Mouse (Mus musculus) limb, embryonic 13.5 days (tissue): ENCODE measurements at regions not wholly inside any gene's neighbourhood (a gene's known extent, or its start where the extent isn't known, plus 50 kb on each side); places are given as distances from the start of the nearest gene placed in this dataset.
A peak's percentile ranks its signal among the peaks of the same experiment; 100 is the strongest.

Experiments
- ATAC-seq: fragments of 200-750 bp; cut with Nextera tagmentation; 2 replicates; pipeline ENCODE4 v1.8.0; 2017; ENCODE audit warnings: low read depth, moderate number of reproducible peaks, moderate TSS enrichment; ENCODE audit not compliant: low FRiP score
- H3K27ac ChIP-seq: fragments of 300-500 bp; sonication (generic); 2 replicates; pipeline ENCODE4 v1.5.1; 2015; ENCODE audit warnings: inconsistent platforms, mild to moderate bottlenecking, moderate library complexity
- H3K27me3 ChIP-seq: fragments of 300-500 bp; sonication (generic); 2 replicates; pipeline ENCODE4 v1.6.1; 2015; ENCODE audit warnings: mild to moderate bottlenecking, inconsistent platforms
- H3K36me3 ChIP-seq: fragments of 300-500 bp; sonication (generic); 2 replicates; pipeline ENCODE4 v1.6.1; 2015; ENCODE audit warnings: inconsistent platforms, mild to moderate bottlenecking, moderate library complexity
- H3K4me1 ChIP-seq: fragments of 300-500 bp; sonication (generic); 2 replicates; pipeline ENCODE4 v1.6.1; 2015; ENCODE audit warnings: inconsistent platforms
- H3K4me2 ChIP-seq: fragments of 300-500 bp; sonication (generic); replicated peaks from 2 replicates; pipeline ENCODE4 v1.6.1; 2015; ENCODE audit warnings: inconsistent platforms, mild to moderate bottlenecking, moderate library complexity
- H3K4me3 ChIP-seq: fragments of 300-500 bp; sonication (generic); 2 replicates; pipeline ENCODE4 v1.5.1; 2015; ENCODE audit warnings: moderate library complexity, mild to moderate bottlenecking, inconsistent platforms
- H3K9ac ChIP-seq: fragments of 300-500 bp; sonication (generic); 2 replicates; pipeline ENCODE4 v1.6.1; 2015; ENCODE audit warnings: mild to moderate bottlenecking, inconsistent platforms
- H3K9me3 ChIP-seq: fragments of 300-500 bp; sonication (generic); 2 replicates; pipeline ENCODE4 v1.6.1; 2016; ENCODE audit warnings: inconsistent platforms
- WGBS: fragments of 180-500 bp; shearing (Covaris S2); methylation state at CpG from one replicate; pipeline ENCODE4 v1.1.7; 2015; 5-methylcytosine and 5-hydroxymethylcytosine counted together

- WGBS, result 41% methylated on average over 9 of the region's 9 CpGs
- peaks cover 64% of the 10 kb centered on the region for H3K4me1 ChIP-seq
- no peak for ATAC-seq
- 0 out of 2 replicates have a peak overlapping the region, but pooled peaks have one; percentile 59 for H3K27ac ChIP-seq
- no peak overlapping the region for H3K9ac ChIP-seq
- H3K4me3 ChIP-seq, result no peak overlapping the region
- H3K27me3 ChIP-seq, result no peaks in the 10 kb centered on the region; the same call in 1 of the 2 replicates
- no peak overlapping the region for H3K4me2 ChIP-seq
- H3K36me3 ChIP-seq, result no peaks in the 10 kb centered on the region
- no peaks in the 10 kb centered on the region for H3K9me3 ChIP-seq
These were observed 211.5 kb upstream of the Srek1ip1 start for GRCm38 (mm10) chr13:104580686-104581350.
